Mouse (Mus musculus) granulocyte monocyte progenitor cell, adult 5-6 weeks (primary cell): ENCODE measurements around the gene Sf1. TPM values are rescaled to one million over a fixed set of nuclear protein-coding genes. Genes with fewer than 3 reads are reported as not detected.

Source experiments
- ATAC-seq: replicated peaks from 2 replicates; pipeline ENCODE4 v1.8.0; 2016; ENCODE audit warnings: mild to moderate bottlenecking, moderate TSS enrichment, inconsistent platforms; ENCODE audit not compliant: poor library complexity, severe bottlenecking
- total RNA-seq, 2 experiments: library from RNA; stranded (forward) in 1 of 2; stranded (reverse) in 1 of 2; fragments of 200-712, 200-1000 nt in 1 of 2; fragments of >200 nt in 1 of 2; fragmentation: Nextera tagmentation in 1 of 2; gene quantifications; 2 replicates each; pipeline ENCODE4 v1.2.3; 2014 to 2017

The Sf1 gene
- total RNA-seq, 2 experiments from 2014 or later, result 187 to 286 TPM

GRCm38 (mm10) chr19:6373539-6374400, 10.3 kb downstream of the Sf1 start:
- ATAC-seq, result peak; percentile 42

GRCm38 (mm10) chr19:6374571-6374970, 11.1 kb downstream of the Sf1 start:
- no peak for ATAC-seq

- ATAC-seq, result 0 out of 2 replicates have a peak, but pooled peaks have one; percentile 2
Measured at GRCm38 (mm10) chr19:6375423-6376254, 12.1 kb downstream of the Sf1 start.

- ATAC-seq, result peak; percentile 30
Measured at GRCm38 (mm10) chr19:6376255-6376564, 12.7 kb downstream of the Sf1 start.

- ATAC-seq, result no peak
Measured at GRCm38 (mm10) chr19:6376643-6377042, 13.2 kb downstream of the Sf1 start.

- ATAC-seq, result no peak
Measured at GRCm38 (mm10) chr19:6377327-6378040, 14.0 kb downstream of the Sf1 start.

- ATAC-seq, result no peak
Measured at GRCm38 (mm10) chr19:6380411-6381166, 17.1 kb downstream of the Sf1 start.

GRCm38 (mm10) chr19:6381238-6381637, 17.7 kb downstream of the Sf1 start:
- ATAC-seq, result no peak

- no peak for ATAC-seq
Measured at GRCm38 (mm10) chr19:6382323-6382924, 18.9 kb downstream of the Sf1 start.

GRCm38 (mm10) chr19:6383470-6383869, 20.0 kb downstream of the Sf1 start:
- ATAC-seq, result no peak

GRCm38 (mm10) chr19:6384128-6384527, 20.6 kb downstream of the Sf1 start, which contains the start of gene Pygm:
Gene Pygm, plus strand, starts transcription at chr19:6384399.
- ATAC-seq, result peak; percentile 69

GRCm38 (mm10) chr19:6384954-6385353, 21.5 kb downstream of the Sf1 start:
- ATAC-seq, result no peak

GRCm38 (mm10) chr19:6385419-6385818, 21.9 kb downstream of the Sf1 start:
- ATAC-seq, result no peak

- no peak for ATAC-seq
Measured at GRCm38 (mm10) chr19:6385821-6386220, 22.3 kb downstream of the Sf1 start.

- ATAC-seq, result no peak
Measured at GRCm38 (mm10) chr19:6386234-6386633, 22.7 kb downstream of the Sf1 start.

GRCm38 (mm10) chr19:6388006-6388405, 24.5 kb downstream of the Sf1 start:
- no peak for ATAC-seq

GRCm38 (mm10) chr19:6389803-6390202, 26.3 kb downstream of the Sf1 start:
- peak; percentile 45 for ATAC-seq

GRCm38 (mm10) chr19:6390251-6390650, 26.8 kb downstream of the Sf1 start:
- no peak for ATAC-seq

GRCm38 (mm10) chr19:6392743-6393393, 29.4 kb downstream of the Sf1 start:
- ATAC-seq, result peak; percentile 29
